Mouse (Mus musculus): ENCODE measurements at regions not wholly inside any gene's neighbourhood (a gene's known extent, or its start where the extent isn't known, plus 50 kb on each side); places are given as distances from the start of the nearest gene placed in this dataset.

GRCm38 (mm10) chr1:184614699-184615415, 117.6 kb downstream of the Hlx start:
- ATAC-seq (ENCODE audit: low read depth) = no peak
- no peaks in the 10 kb centered on the region for H3K4me1 ChIP-seq (ENCODE audit: control insufficient read depth, low read depth, low read length)
- 0 out of 2 replicates have a peak, but pooled peaks cover 3% of the 10 kb centered on the region for H3K9me3 ChIP-seq (replicated peaks; ENCODE audit: control insufficient read depth, low read length)
- WGBS (ENCODE audit: insufficient replicate concordance) = 59% methylated on average over 21 of the region's 21 CpGs
- H3K9ac ChIP-seq (ENCODE audit: low read depth, low read length) = no peak overlapping the region
- no peaks in the 10 kb centered on the region for H3K36me3 ChIP-seq (ENCODE audit: control insufficient read depth, insufficient read depth)
- H3K4me3 ChIP-seq (ENCODE audit: low read depth, low read length) = no peak overlapping the region
- H3K27ac ChIP-seq (ENCODE audit: low read length) = no peak overlapping the region
- no peak overlapping the region; the same call in 1 of the 2 replicates for H3K4me2 ChIP-seq (ENCODE audit: low read depth, low read length)
- H3K27me3 ChIP-seq (ENCODE audit: control insufficient read depth, insufficient read depth, low read depth, low read length) = no peaks in the 10 kb centered on the region

GRCm38 (mm10) chr1:184612880-184613279, 119.5 kb downstream of the Hlx start:
- Histone ChIP-seq H3K9me3 (replicated peaks; ENCODE audit: control insufficient read depth, low read length) (0 out of 2 replicates have a peak, but pooled peaks cover 3% of the 10 kb centered on the region), H3K36me3 (ENCODE audit: control insufficient read depth, insufficient read depth) (no peaks in the 10 kb centered on the region), H3K27me3 (ENCODE audit: control insufficient read depth, insufficient read depth, low read depth, low read length) (no peaks in the 10 kb centered on the region), H3K4me2 (ENCODE audit: low read depth, low read length) (no peak overlapping the region), H3K4me3 (ENCODE audit: low read depth, low read length) (no peak overlapping the region), H3K4me1 (ENCODE audit: control insufficient read depth, low read depth, low read length) (no peaks in the 10 kb centered on the region), H3K9ac (ENCODE audit: low read depth, low read length) (no peak overlapping the region), H3K27ac (ENCODE audit: low read length) (no peak overlapping the region)
- WGBS (ENCODE audit: insufficient replicate concordance) = 54% methylated on average over 4 of the region's 4 CpGs
- no peak for ATAC-seq (ENCODE audit: low read depth)

- no peaks in the 10 kb centered on the region for H3K36me3 ChIP-seq (ENCODE audit: control insufficient read depth, insufficient read depth)
- no peak overlapping the region for H3K4me3 ChIP-seq (ENCODE audit: low read depth, low read length)
- no peak for ATAC-seq (ENCODE audit: low read depth)
- no peak overlapping the region for H3K27ac ChIP-seq (ENCODE audit: low read length)
- 72% methylated on average over 5 of the region's 5 CpGs for WGBS (ENCODE audit: insufficient replicate concordance)
- no peaks in the 10 kb centered on the region for H3K27me3 ChIP-seq (ENCODE audit: control insufficient read depth, insufficient read depth, low read depth, low read length)
- H3K4me2 ChIP-seq (ENCODE audit: low read depth, low read length) = no peak overlapping the region
- no peak overlapping the region for H3K9ac ChIP-seq (ENCODE audit: low read depth, low read length)
- H3K4me1 ChIP-seq (ENCODE audit: control insufficient read depth, low read depth, low read length) = no peaks in the 10 kb centered on the region
- H3K9me3 ChIP-seq (replicated peaks; ENCODE audit: control insufficient read depth, low read length) = no peaks in the 10 kb centered on the region
Measured at GRCm38 (mm10) chr1:184608938-184609337, 123.5 kb downstream of the Hlx start.

- Histone ChIP-seq H3K27ac (ENCODE audit: low read length) (no peak overlapping the region), H3K4me1 (ENCODE audit: control insufficient read depth, low read depth, low read length) (no peaks in the 10 kb centered on the region), H3K4me3 (ENCODE audit: low read depth, low read length) (no peak overlapping the region), H3K36me3 (ENCODE audit: control insufficient read depth, insufficient read depth) (no peaks in the 10 kb centered on the region), H3K4me2 (ENCODE audit: low read depth, low read length) (no peak overlapping the region), H3K27me3 (ENCODE audit: control insufficient read depth, insufficient read depth, low read depth, low read length) (no peaks in the 10 kb centered on the region), H3K9me3 (replicated peaks; ENCODE audit: control insufficient read depth, low read length) (no peaks in the 10 kb centered on the region), H3K9ac (ENCODE audit: low read depth, low read length) (no peak overlapping the region)
- WGBS (ENCODE audit: insufficient replicate concordance) = 54% methylated on average over 2 of the region's 2 CpGs
- no peak for ATAC-seq (ENCODE audit: low read depth)
Measured at GRCm38 (mm10) chr1:184608338-184608737, 124.1 kb downstream of the Hlx start.

- Histone ChIP-seq H3K9ac (ENCODE audit: low read depth, low read length) (no peak overlapping the region), H3K4me2 (ENCODE audit: low read depth, low read length) (no peak overlapping the region), H3K27ac (ENCODE audit: low read length) (no peak overlapping the region), H3K27me3 (ENCODE audit: control insufficient read depth, insufficient read depth, low read depth, low read length) (no peaks in the 10 kb centered on the region), H3K4me3 (ENCODE audit: low read depth, low read length) (no peak overlapping the region), H3K36me3 (ENCODE audit: control insufficient read depth, insufficient read depth) (no peaks in the 10 kb centered on the region), H3K4me1 (ENCODE audit: control insufficient read depth, low read depth, low read length) (no peaks in the 10 kb centered on the region), H3K9me3 (replicated peaks; ENCODE audit: control insufficient read depth, low read length) (no peaks in the 10 kb centered on the region)
- WGBS (ENCODE audit: insufficient replicate concordance) = 67% methylated on average over 8 of the region's 8 CpGs
- no peak for ATAC-seq (ENCODE audit: low read depth)
Measured at GRCm38 (mm10) chr1:184606541-184606940, 125.9 kb downstream of the Hlx start.

GRCm38 (mm10) chr1:184605666-184606065, 126.8 kb downstream of the Hlx start:
- ATAC-seq (ENCODE audit: low read depth) = no peak
- Histone ChIP-seq H3K9ac (ENCODE audit: low read depth, low read length) (no peak overlapping the region), H3K9me3 (replicated peaks; ENCODE audit: control insufficient read depth, low read length) (no peaks in the 10 kb centered on the region), H3K27me3 (ENCODE audit: control insufficient read depth, insufficient read depth, low read depth, low read length) (no peaks in the 10 kb centered on the region), H3K4me3 (ENCODE audit: low read depth, low read length) (no peak overlapping the region), H3K27ac (ENCODE audit: low read length) (no peak overlapping the region), H3K4me2 (ENCODE audit: low read depth, low read length) (no peak overlapping the region), H3K36me3 (ENCODE audit: control insufficient read depth, insufficient read depth) (no peaks in the 10 kb centered on the region), H3K4me1 (ENCODE audit: control insufficient read depth, low read depth, low read length) (no peaks in the 10 kb centered on the region)
- 50% methylated on average over 7 of the region's 7 CpGs for WGBS (ENCODE audit: insufficient replicate concordance)

GRCm38 (mm10) chr1:184603136-184603535, 129.3 kb downstream of the Hlx start:
- H3K4me1 ChIP-seq (ENCODE audit: control insufficient read depth, low read depth, low read length) = no peaks in the 10 kb centered on the region
- no peak overlapping the region for H3K9ac ChIP-seq (ENCODE audit: low read depth, low read length)
- H3K27ac ChIP-seq (ENCODE audit: low read length) = no peak overlapping the region
- H3K4me2 ChIP-seq (ENCODE audit: low read depth, low read length) = no peak overlapping the region
- H3K36me3 ChIP-seq (ENCODE audit: control insufficient read depth, insufficient read depth) = no peaks in the 10 kb centered on the region
- no peaks in the 10 kb centered on the region for H3K9me3 ChIP-seq (replicated peaks; ENCODE audit: control insufficient read depth, low read length)
- no peak overlapping the region for H3K4me3 ChIP-seq (ENCODE audit: low read depth, low read length)
- no peak for ATAC-seq (ENCODE audit: low read depth)
- WGBS (ENCODE audit: insufficient replicate concordance) = 65% methylated on average over 6 of the region's 6 CpGs
- no peaks in the 10 kb centered on the region for H3K27me3 ChIP-seq (ENCODE audit: control insufficient read depth, insufficient read depth, low read depth, low read length)

GRCm38 (mm10) chr1:184595449-184595848, 137.0 kb downstream of the Hlx start:
- no peak for ATAC-seq (ENCODE audit: low read depth)

GRCm38 (mm10) chr1:184590634-184591033, 141.8 kb downstream of the Hlx start:
- no peaks in the 10 kb centered on the region for H3K4me1 ChIP-seq (ENCODE audit: control insufficient read depth, low read depth, low read length)
- WGBS (ENCODE audit: insufficient replicate concordance) = 15% methylated on average over 7 of the region's 7 CpGs
- no peaks in the 10 kb centered on the region for H3K36me3 ChIP-seq (ENCODE audit: control insufficient read depth, insufficient read depth)
- no peak overlapping the region for H3K4me3 ChIP-seq (ENCODE audit: low read depth, low read length)
- no peak for ATAC-seq (ENCODE audit: low read depth)
- no peak overlapping the region for H3K27ac ChIP-seq (ENCODE audit: low read length)
- H3K4me2 ChIP-seq (ENCODE audit: low read depth, low read length) = no peak overlapping the region
- H3K9me3 ChIP-seq (replicated peaks; ENCODE audit: control insufficient read depth, low read length) = no peaks in the 10 kb centered on the region
- no peaks in the 10 kb centered on the region for H3K27me3 ChIP-seq (ENCODE audit: control insufficient read depth, insufficient read depth, low read depth, low read length)
- H3K9ac ChIP-seq (ENCODE audit: low read depth, low read length) = no peak overlapping the region

More at GRCm38 (mm10) chr1:184595449-184595848, 137.0 kb downstream of the Hlx start:
- Histone ChIP-seq H3K36me3 (ENCODE audit: control insufficient read depth, insufficient read depth) (no peaks in the 10 kb centered on the region), H3K4me1 (ENCODE audit: control insufficient read depth, low read depth, low read length) (no peaks in the 10 kb centered on the region), H3K4me3 (ENCODE audit: low read depth, low read length) (no peak overlapping the region), H3K9ac (ENCODE audit: low read depth, low read length) (no peak overlapping the region), H3K27ac (ENCODE audit: low read length) (no peak overlapping the region), H3K9me3 (replicated peaks; ENCODE audit: control insufficient read depth, low read length) (no peaks in the 10 kb centered on the region), H3K4me2 (ENCODE audit: low read depth, low read length) (no peak overlapping the region), H3K27me3 (ENCODE audit: control insufficient read depth, insufficient read depth, low read depth, low read length) (no peaks in the 10 kb centered on the region)
- WGBS (ENCODE audit: insufficient replicate concordance) = 74% methylated on average over 12 of the region's 12 CpGs
